Mouse (Mus musculus): ENCODE measurements around the gene Pole2.

DNA sequence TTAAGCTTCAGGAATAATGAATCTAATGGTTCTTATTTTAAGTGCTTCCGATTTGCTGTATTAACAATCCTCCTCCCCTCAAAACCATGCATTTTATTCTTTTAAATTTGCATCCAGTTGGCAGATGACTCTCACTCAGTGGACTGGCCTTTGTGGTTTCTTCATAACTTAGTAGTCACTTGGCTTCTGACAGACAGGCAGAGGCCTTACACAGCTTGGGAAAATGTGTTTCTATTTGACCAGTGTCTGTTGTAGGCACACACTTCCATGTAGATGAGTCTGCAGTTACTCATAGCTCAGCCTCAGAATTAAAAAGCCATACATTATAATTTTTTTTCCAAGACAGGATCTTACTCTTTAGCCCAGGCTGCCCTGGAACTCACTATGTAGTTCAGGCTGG, 25.8 kb upstream of the Pole2 start:
- TF ChIP-seq GATA1 (IDR thresholded peaks at IDR 0.05; ENCODE audit: low read length) (no peak), TAL1 (IDR thresholded peaks at IDR 0.05; ENCODE audit: low read length) (no peak)

Data from erythroblast, embryonic 14.5 days (primary cell).